Mouse (Mus musculus) MEL (cell line): ENCODE data around the gene 1700001C02Rik.

Experiments
- EP300 ChIP-seq, 2 experiments: IDR thresholded peaks; 2 replicates each; pipeline ENCODE4 v1.6.1; 2011; ENCODE audit warnings: improper control_type of control experiment in 2 of 2, low read length in 2 of 2, low read depth in 1 of 2, mild to moderate bottlenecking in 1 of 2
- ETS1 ChIP-seq: IDR thresholded peaks from 2 replicates; pipeline ENCODE4 v1.6.1; 2012; ENCODE audit warnings: low read depth, mild to moderate bottlenecking, inconsistent platforms, low read length, improper control_type of control experiment, moderate library complexity
- RCOR1 ChIP-seq: IDR thresholded peaks from 2 replicates; pipeline ENCODE4 v1.6.1; 2012; ENCODE audit warnings: low read depth, mild to moderate bottlenecking, inconsistent platforms, low read length, improper control_type of control experiment
- SMC3 ChIP-seq: IDR thresholded peaks from 2 replicates; pipeline ENCODE4 v1.6.1; 2011; ENCODE audit warnings: low read depth, low read length, improper control_type of control experiment

DNA sequence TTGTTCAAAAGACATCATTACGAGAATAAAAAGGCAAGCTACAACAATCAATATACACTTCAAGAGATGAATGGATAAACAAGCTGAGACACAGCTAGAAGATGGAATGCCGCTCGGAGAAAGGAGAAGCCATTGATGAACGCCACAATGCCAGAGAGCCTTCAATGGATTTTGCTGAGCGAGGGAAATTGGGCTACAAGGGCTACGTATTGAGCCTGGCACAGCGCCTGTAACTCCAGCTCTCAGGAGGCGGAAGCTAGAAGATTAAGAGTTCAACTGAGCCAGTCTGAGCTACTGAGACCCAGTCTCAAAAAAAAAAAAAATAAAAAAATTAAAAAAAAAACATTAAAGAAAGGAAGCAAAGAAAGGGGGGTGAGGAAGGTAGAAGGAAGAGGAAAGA is 47.3 kb downstream of the 1700001C02Rik start:
- TF ChIP-seq SMC3, result no peak
- no peak for TF ChIP-seq EP300 (IDR thresholded peaks at IDR 0.05; ENCODE audit: low read depth in 1 of 2, low read length in 2 of 2)
- no peak for TF ChIP-seq ETS1
- no peak for TF ChIP-seq RCOR1
